Mouse (Mus musculus): ENCODE measurements around the gene Lmx1b. TPM values are rescaled to one million over a fixed set of nuclear protein-coding genes. Genes with fewer than 3 reads are reported as not detected.
A peak's percentile ranks its signal among the peaks of the same experiment; 100 is the strongest.

Gene Lmx1b
- polyA plus RNA-seq, 1 experiment = 0.31 TPM

GRCm38 (mm10) chr2:33666388-33666945 lies 26.2 kb upstream of the Lmx1b start:
- no peak for TF ChIP-seq POLR2A (IDR thresholded peaks at IDR 0.05; ENCODE audit: borderline replicate concordance, extremely low read depth, low read depth, low read length)
- TF ChIP-seq CTCF (IDR thresholded peaks at IDR 0.05; ENCODE audit: insufficient read depth, low read length) = no peak
- H3K4me3 ChIP-seq (replicated peaks; ENCODE audit: extremely low read depth, low read depth, low read length) = no peak overlapping the region
- DNase-seq = no peak
- no peaks in the 10 kb centered on the region for H3K4me1 ChIP-seq (ENCODE audit: control insufficient read depth, insufficient read depth, low read length)
- WGBS = 31% methylated on average over 11 of the region's 11 CpGs

- H3K4me1 ChIP-seq (ENCODE audit: control insufficient read depth, insufficient read depth, low read length) = no peaks in the 10 kb centered on the region
- H3K4me3 ChIP-seq (replicated peaks; ENCODE audit: extremely low read depth, low read depth, low read length) = no peak overlapping the region
- DNase-seq = no peak
- TF ChIP-seq CTCF (IDR thresholded peaks at IDR 0.05; ENCODE audit: insufficient read depth, low read length) (no peak), POLR2A (IDR thresholded peaks at IDR 0.05; ENCODE audit: borderline replicate concordance, extremely low read depth, low read depth, low read length) (no peak)
- WGBS = 16% methylated on average over 13 of the region's 13 CpGs
Measured at GRCm38 (mm10) chr2:33665363-33666058, 25.2 kb upstream of the Lmx1b start.

- 70% methylated on average over 4 of the region's 4 CpGs for WGBS
- DNase-seq = no peak
- Histone ChIP-seq H3K4me1 (ENCODE audit: control insufficient read depth, insufficient read depth, low read length) (no peaks in the 10 kb centered on the region), H3K4me3 (replicated peaks; ENCODE audit: extremely low read depth, low read depth, low read length) (no peak overlapping the region)
- TF ChIP-seq CTCF (IDR thresholded peaks at IDR 0.05; ENCODE audit: insufficient read depth, low read length) (no peak), POLR2A (IDR thresholded peaks at IDR 0.05; ENCODE audit: borderline replicate concordance, extremely low read depth, low read depth, low read length) (no peak)
Measured at GRCm38 (mm10) chr2:33664661-33665060, 24.4 kb upstream of the Lmx1b start.

- Histone ChIP-seq H3K4me3 (replicated peaks; ENCODE audit: extremely low read depth, low read depth, low read length) (no peak overlapping the region), H3K4me1 (ENCODE audit: control insufficient read depth, insufficient read depth, low read length) (no peaks in the 10 kb centered on the region)
- no peak for TF ChIP-seq POLR2A (IDR thresholded peaks at IDR 0.05; ENCODE audit: borderline replicate concordance, extremely low read depth, low read depth, low read length)
- no peak for TF ChIP-seq CTCF (IDR thresholded peaks at IDR 0.05; ENCODE audit: insufficient read depth, low read length)
- no peak for DNase-seq
- 5% methylated on average over 7 of the region's 7 CpGs for WGBS
Measured at GRCm38 (mm10) chr2:33659288-33659629, 18.9 kb upstream of the Lmx1b start.

GRCm38 (mm10) chr2:33658602-33659287 lies 18.4 kb upstream of the Lmx1b start:
- 38% methylated on average over 12 of the region's 12 CpGs for WGBS
- no peak for DNase-seq
- no peaks in the 10 kb centered on the region for H3K4me1 ChIP-seq (ENCODE audit: control insufficient read depth, insufficient read depth, low read length)
- no peak overlapping the region for H3K4me3 ChIP-seq (replicated peaks; ENCODE audit: extremely low read depth, low read depth, low read length)
- TF ChIP-seq POLR2A (IDR thresholded peaks at IDR 0.05; ENCODE audit: borderline replicate concordance, extremely low read depth, low read depth, low read length) (no peak), CTCF (IDR thresholded peaks at IDR 0.05; ENCODE audit: insufficient read depth, low read length) (no peak)

- WGBS = 77% methylated on average over 22 of the region's 22 CpGs
- TF ChIP-seq CTCF (IDR thresholded peaks at IDR 0.05; ENCODE audit: insufficient read depth, low read length) (0 out of 2 replicates have a peak, but pooled peaks have one; percentile 3), POLR2A (IDR thresholded peaks at IDR 0.05; ENCODE audit: borderline replicate concordance, extremely low read depth, low read depth, low read length) (no peak)
- no peaks in the 10 kb centered on the region for H3K4me1 ChIP-seq (ENCODE audit: control insufficient read depth, insufficient read depth, low read length)
- DNase-seq = no peak
- no peak overlapping the region for H3K4me3 ChIP-seq (replicated peaks; ENCODE audit: extremely low read depth, low read depth, low read length)
Measured at GRCm38 (mm10) chr2:33652517-33653198, 12.3 kb upstream of the Lmx1b start.

- Histone ChIP-seq H3K4me1 (ENCODE audit: control insufficient read depth, insufficient read depth, low read length) (no peaks in the 10 kb centered on the region), H3K4me3 (replicated peaks; ENCODE audit: extremely low read depth, low read depth, low read length) (no peak overlapping the region)
- no peak for DNase-seq
- 45% methylated on average over 3 of the region's 3 CpGs for WGBS
- TF ChIP-seq POLR2A (IDR thresholded peaks at IDR 0.05; ENCODE audit: borderline replicate concordance, extremely low read depth, low read depth, low read length) = no peak
- TF ChIP-seq CTCF (IDR thresholded peaks at IDR 0.05; ENCODE audit: insufficient read depth, low read length) = no peak
Measured at GRCm38 (mm10) chr2:33649371-33649770, 9.1 kb upstream of the Lmx1b start.

- WGBS = 50% methylated on average over 4 of the region's 4 CpGs
- no peak for DNase-seq
- TF ChIP-seq CTCF (IDR thresholded peaks at IDR 0.05; ENCODE audit: insufficient read depth, low read length) = no peak
- no peak for TF ChIP-seq POLR2A (IDR thresholded peaks at IDR 0.05; ENCODE audit: borderline replicate concordance, extremely low read depth, low read depth, low read length)
- H3K4me3 ChIP-seq (replicated peaks; ENCODE audit: extremely low read depth, low read depth, low read length) = no peak overlapping the region
- H3K4me1 ChIP-seq (ENCODE audit: control insufficient read depth, insufficient read depth, low read length) = no peaks in the 10 kb centered on the region
Measured at GRCm38 (mm10) chr2:33648894-33649293, 8.6 kb upstream of the Lmx1b start.

- Histone ChIP-seq H3K4me3 (replicated peaks; ENCODE audit: extremely low read depth, low read depth, low read length) (no peak overlapping the region), H3K4me1 (ENCODE audit: control insufficient read depth, insufficient read depth, low read length) (no peaks in the 10 kb centered on the region)
- DNase-seq = no peak
- TF ChIP-seq CTCF (IDR thresholded peaks at IDR 0.05; ENCODE audit: insufficient read depth, low read length) = no peak
- TF ChIP-seq POLR2A (IDR thresholded peaks at IDR 0.05; ENCODE audit: borderline replicate concordance, extremely low read depth, low read depth, low read length) = no peak
- 8% methylated on average over 3 of the region's 3 CpGs for WGBS
Measured at GRCm38 (mm10) chr2:33646283-33646550, 5.9 kb upstream of the Lmx1b start.
